Mouse (Mus musculus) liver, postnatal 0 days (tissue): Measurements from ENCODE around the gene Spn. TPM values are rescaled to one million over a fixed set of nuclear protein-coding genes. Genes with fewer than 3 reads are reported as not detected.
A peak's percentile ranks its signal among the peaks of the same experiment; 100 is the strongest.

Experiments used
- ATAC-seq: fragments of 200-750 bp; cut with Nextera tagmentation; 2 replicates; pipeline ENCODE4 v1.8.0; 2017; ENCODE audit warnings: mild to moderate bottlenecking, moderate library complexity
- DNase-seq: peaks from one replicate; pipeline ENCODE4 v3.0.0-alpha.2; 2016
- H3K27ac ChIP-seq: fragments of 300-500 bp; sonication (generic); 2 replicates; pipeline ENCODE4 v1.5.1; 2014; ENCODE audit warnings: antibody characterized with exemption, moderate library complexity, mild to moderate bottlenecking, low read depth
- H3K27me3 ChIP-seq: fragments of 300-500 bp; sonication (generic); 2 replicates; pipeline ENCODE4 v1.6.1; 2014; ENCODE audit warnings: low read length, control low read depth, mixed read lengths; ENCODE audit not compliant: insufficient read depth
- H3K36me3 ChIP-seq: fragments of 300-500 bp; sonication (generic); replicated peaks from 2 replicates; pipeline ENCODE4 v1.6.1; 2014; ENCODE audit warnings: mild to moderate bottlenecking, control low read depth, low read length, moderate library complexity, mixed read lengths; ENCODE audit not compliant: insufficient read depth
- H3K4me1 ChIP-seq: fragments of 300-500 bp; sonication (generic); 2 replicates; pipeline ENCODE4 v1.6.1; 2014; ENCODE audit warnings: antibody characterized with exemption, mild to moderate bottlenecking, control low read depth; ENCODE audit not compliant: insufficient read depth
- H3K4me2 ChIP-seq: fragments of 300-500 bp; sonication (generic); 2 replicates; pipeline ENCODE4 v1.6.1; 2014; ENCODE audit warnings: low read depth, mild to moderate bottlenecking, low read length, moderate library complexity, mixed read lengths
- H3K4me3 ChIP-seq: fragments of 300-500 bp; sonication (generic); 2 replicates; pipeline ENCODE4 v1.5.1; 2014; ENCODE audit warnings: low read depth, low read length
- H3K9ac ChIP-seq: fragments of 300-500 bp; sonication (generic); replicated peaks from 2 replicates; pipeline ENCODE4 v1.6.1; 2014; ENCODE audit warnings: mild to moderate bottlenecking, moderate library complexity
- H3K9me3 ChIP-seq: fragments of 300-500 bp; sonication (generic); 2 replicates; pipeline ENCODE4 v1.6.1; 2016; ENCODE audit warnings: mild to moderate bottlenecking, control low read depth, low read length, mixed read lengths
- CTCF ChIP-seq: sonication (generic); IDR thresholded peaks from 2 replicates; pipeline ENCODE4 v1.5.1; 2016; ENCODE audit warnings: antibody characterized with exemption, low read depth
- EP300 ChIP-seq: IDR thresholded peaks from 2 replicates; pipeline ENCODE4 v1.6.1; 2016; ENCODE audit warnings: antibody characterized with exemption, low read depth, mild to moderate bottlenecking
- WGBS: fragments of 180-500 bp; shearing (Covaris S2); extraction: QIAGEN DNeasy Blood & Tissue Kit; methylation state at CpG from one replicate; pipeline ENCODE4 v1.1.7; 2014; ENCODE audit not compliant: insufficient replicate concordance; 5-methylcytosine and 5-hydroxymethylcytosine counted together
- polyA plus RNA-seq: library from polyadenylated mRNA; unstranded; fragments of >200 nt; fragmentation: Nextera tagmentation; extraction: Ambion mirVana; gene quantifications from 2 replicates; pipeline ENCODE4 v1.2.1, GENCODE M21; 2015

The Spn gene
- polyA plus RNA-seq, 1 experiment from 2014 or later: 5.6 TPM

DNA sequence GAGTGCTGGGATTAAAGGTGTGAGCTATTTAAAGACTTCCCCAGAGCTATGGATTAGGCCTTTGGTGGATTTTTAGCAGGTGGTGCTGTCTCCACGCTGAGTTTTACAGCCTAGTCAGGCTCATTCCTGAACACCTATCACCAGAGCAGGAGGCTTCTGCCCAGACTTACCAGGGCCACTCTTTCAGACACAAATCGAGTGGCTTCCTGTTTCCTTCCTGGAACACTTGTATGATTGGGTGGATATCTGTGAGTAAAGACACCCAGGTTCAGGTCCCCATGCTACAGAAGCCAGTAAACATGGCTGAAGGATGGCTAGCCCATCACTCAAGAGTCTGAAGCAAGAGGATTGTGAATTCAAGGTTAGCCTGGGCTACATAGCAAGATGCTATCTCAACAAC, 54.6 kb downstream of the Spn start:
- Histone ChIP-seq H3K27ac (peak overlapping the region; percentile 69; the same call in 1 of the 2 replicates), H3K4me1 (peaks cover 43% of the 10 kb centered on the region), H3K27me3 (no peaks in the 10 kb centered on the region), H3K36me3 (no peaks in the 10 kb centered on the region), H3K9ac (no peak overlapping the region), H3K4me2 (no peak overlapping the region), H3K4me3 (no peak overlapping the region), H3K9me3 (no peaks in the 10 kb centered on the region)
- WGBS: 32% methylated on average over 2 of the region's 2 CpGs
- ATAC-seq (no peak), DNase-seq (no peak)
- TF ChIP-seq EP300: no peak
- no peak for TF ChIP-seq CTCF

DNA sequence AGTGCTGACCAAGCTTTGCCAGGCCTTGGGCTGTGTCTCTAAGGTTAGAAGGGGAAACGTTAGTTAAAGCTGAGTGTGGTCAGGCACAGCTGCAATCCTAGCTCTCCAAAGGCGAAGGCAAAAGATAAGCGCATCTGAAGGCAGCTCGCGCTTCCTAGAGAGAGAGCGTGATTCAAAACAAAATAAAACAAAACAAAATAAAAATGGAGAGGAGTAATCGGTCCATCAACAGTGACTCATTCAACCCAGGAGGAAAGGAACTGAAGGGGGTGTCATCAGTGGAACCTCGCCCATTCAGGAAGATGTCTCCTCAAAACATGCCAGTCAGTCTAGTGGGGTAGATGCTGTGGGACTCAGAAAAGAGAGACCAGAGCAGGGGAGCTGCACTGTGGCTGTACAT, 55.4 kb downstream of the Spn start:
- Histone ChIP-seq H3K36me3 (no peaks in the 10 kb centered on the region), H3K4me2 (no peak overlapping the region), H3K9me3 (no peaks in the 10 kb centered on the region), H3K27me3 (no peaks in the 10 kb centered on the region), H3K27ac (peak overlapping the region; percentile 69), H3K4me1 (peaks cover 37% of the 10 kb centered on the region), H3K9ac (no peak overlapping the region), H3K4me3 (no peak overlapping the region)
- WGBS: 52% methylated on average over 8 of the region's 8 CpGs
- DNase-seq: no peak
- no peak for ATAC-seq
- TF ChIP-seq EP300 (no peak), CTCF (no peak)

Other genes starting within 250 kb of the Spn start
- gene Tmem219, start 214.9 kb downstream of the Spn start, polyA plus RNA-seq: 35.6 and 38.4 TPM in 2 replicates
- 4.4 and 4.6 TPM in 2 replicates for gene Kctd13, start 208.9 kb downstream of the Spn start, polyA plus RNA-seq
- gene Asphd1, start 188.2 kb downstream of the Spn start, polyA plus RNA-seq: not detected in 2 replicates
- 0.09 and 0.43 TPM in 2 replicates for gene Sez6l2, start 187.3 kb downstream of the Spn start, polyA plus RNA-seq
- gene Cdipt, start 161.9 kb downstream of the Spn start, polyA plus RNA-seq: 33.2 and 37.4 TPM in 2 replicates
- 0.68 and 1.0 TPM in 2 replicates for gene Cdiptos, start 161.7 kb downstream of the Spn start, polyA plus RNA-seq
- 10.5 and 10.9 TPM in 2 replicates for gene Mvp, start 123.2 kb downstream of the Spn start, polyA plus RNA-seq
- 0.26 TPM in 1 of 2 replicates, not detected in the other for gene Pagr1b, start 121.3 kb downstream of the Spn start, polyA plus RNA-seq
- gene Pagr1a, start 120.5 kb downstream of the Spn start, polyA plus RNA-seq: 12.2 and 13.8 TPM in 2 replicates
- 4.5 and 7.8 TPM in 2 replicates for gene Gm42742, start 116.7 kb downstream of the Spn start, polyA plus RNA-seq
- gene Prrt2, start 116.6 kb downstream of the Spn start, polyA plus RNA-seq: 0.18 TPM in 1 of 2 replicates, not detected in the other
- gene Maz, start 110.8 kb downstream of the Spn start, polyA plus RNA-seq: 20.0 and 24.0 TPM in 2 replicates
- gene Kif22, start 95.4 kb downstream of the Spn start, polyA plus RNA-seq: 45.4 and 47.4 TPM in 2 replicates
- gene Zg16, start 50.5 kb downstream of the Spn start, polyA plus RNA-seq: 0.59 and 1.8 TPM in 2 replicates
- gene AI467606, start 46.5 kb downstream of the Spn start, polyA plus RNA-seq: 7.6 and 8.1 TPM in 2 replicates
- gene Qprt, start 15.6 kb downstream of the Spn start, polyA plus RNA-seq: 148 and 151 TPM in 2 replicates
- gene Cd2bp2, start 58.2 kb upstream of the Spn start, polyA plus RNA-seq: 11.5 and 14.0 TPM in 2 replicates
- gene Tbc1d10b, start 70.6 kb upstream of the Spn start, polyA plus RNA-seq: 8.3 and 8.6 TPM in 2 replicates
- 19.7 and 94.3 TPM in 2 replicates for gene Mylpf, start 71.1 kb upstream of the Spn start, polyA plus RNA-seq
- 4.0 and 5.3 TPM in 2 replicates for gene Zfp553, start 95.2 kb upstream of the Spn start, polyA plus RNA-seq
- 16.7 and 17.3 TPM in 2 replicates for gene Sept1, start 95.3 kb upstream of the Spn start, polyA plus RNA-seq
- 15.5 and 17.8 TPM in 2 replicates for gene Zfp771, start 106.5 kb upstream of the Spn start, polyA plus RNA-seq
- gene Dctpp1, start 122.9 kb upstream of the Spn start, polyA plus RNA-seq: 96.8 and 107 TPM in 2 replicates
- 712 and 714 TPM in 2 replicates for gene Sephs2, start 136.2 kb upstream of the Spn start, polyA plus RNA-seq
- gene Itgal, start 158.4 kb upstream of the Spn start, polyA plus RNA-seq: 5.9 and 6.8 TPM in 2 replicates
- gene Zfp768, start 207.8 kb upstream of the Spn start, polyA plus RNA-seq: 4.8 and 6.4 TPM in 2 replicates
- gene Zfp747, start 238.2 kb upstream of the Spn start, polyA plus RNA-seq: 1.5 TPM in 2 replicates
- gene 9130019O22Rik, start 249.3 kb upstream of the Spn start, polyA plus RNA-seq: 0.89 and 1.2 TPM in 2 replicates